Mouse (Mus musculus) CD4-positive naive resting alpha-beta T cell, adult 76 days (primary cell): ENCODE measurements around the gene Pla2g4d. TPM values are rescaled to one million over a fixed set of nuclear protein-coding genes. Genes with fewer than 3 reads are reported as not detected.

Experiments
- total RNA-seq: library from RNA; stranded (reverse); gene quantifications from one replicate; pipeline ENCODE4 v1.2.4, GENCODE M21; 2023

Gene Pla2g4d
- not detected for total RNA-seq

DNA sequence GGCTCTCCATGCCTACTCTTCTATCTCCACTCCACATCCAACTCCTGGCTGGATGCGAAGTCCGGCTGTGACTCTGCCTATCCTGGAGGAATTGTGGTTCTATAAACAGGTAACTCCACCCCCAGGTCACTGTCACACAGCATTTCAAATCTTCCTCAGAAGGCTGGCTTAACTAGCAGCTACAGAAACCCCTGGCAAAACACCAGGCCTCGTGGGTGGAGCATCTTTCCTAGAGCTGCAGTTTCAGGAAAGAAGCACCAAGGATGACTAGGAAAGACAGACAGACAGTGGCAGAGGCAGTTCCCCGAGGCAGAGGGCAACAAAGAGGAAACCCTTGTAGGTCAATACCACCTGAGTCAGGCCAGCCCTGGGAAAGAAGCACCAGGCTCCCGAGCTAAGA, at the start of gene Pla2g4d:
Gene Pla2g4d, minus strand, starts transcription at position 203 of the 400 bp plus-strand sequence.

DNA sequence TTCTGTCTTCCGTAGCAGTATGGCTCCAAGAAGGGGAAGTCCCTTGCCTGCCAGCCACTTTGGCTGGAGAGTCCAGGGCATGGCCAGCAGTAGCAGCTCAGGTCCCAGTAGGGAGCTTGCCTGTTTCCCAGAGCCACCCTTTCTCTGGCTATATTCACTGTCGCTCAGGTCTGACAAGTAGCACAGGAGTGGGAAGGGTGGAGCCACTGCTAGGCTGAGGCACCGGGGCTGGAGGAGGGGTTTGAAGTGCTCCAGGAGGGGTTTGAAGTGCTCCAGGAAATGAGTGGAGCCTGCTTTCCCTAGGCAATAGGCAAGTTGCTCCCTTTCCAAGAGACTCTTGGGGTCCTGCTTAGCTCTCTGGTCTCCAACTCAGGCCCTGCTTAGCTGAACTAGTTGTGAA, 25.0 kb upstream of the Pla2g4d start, which contains the start of gene Pla2g4f:
Gene Pla2g4f, minus strand, starts transcription at position 190 of the 400 bp plus-strand sequence.

DNA sequence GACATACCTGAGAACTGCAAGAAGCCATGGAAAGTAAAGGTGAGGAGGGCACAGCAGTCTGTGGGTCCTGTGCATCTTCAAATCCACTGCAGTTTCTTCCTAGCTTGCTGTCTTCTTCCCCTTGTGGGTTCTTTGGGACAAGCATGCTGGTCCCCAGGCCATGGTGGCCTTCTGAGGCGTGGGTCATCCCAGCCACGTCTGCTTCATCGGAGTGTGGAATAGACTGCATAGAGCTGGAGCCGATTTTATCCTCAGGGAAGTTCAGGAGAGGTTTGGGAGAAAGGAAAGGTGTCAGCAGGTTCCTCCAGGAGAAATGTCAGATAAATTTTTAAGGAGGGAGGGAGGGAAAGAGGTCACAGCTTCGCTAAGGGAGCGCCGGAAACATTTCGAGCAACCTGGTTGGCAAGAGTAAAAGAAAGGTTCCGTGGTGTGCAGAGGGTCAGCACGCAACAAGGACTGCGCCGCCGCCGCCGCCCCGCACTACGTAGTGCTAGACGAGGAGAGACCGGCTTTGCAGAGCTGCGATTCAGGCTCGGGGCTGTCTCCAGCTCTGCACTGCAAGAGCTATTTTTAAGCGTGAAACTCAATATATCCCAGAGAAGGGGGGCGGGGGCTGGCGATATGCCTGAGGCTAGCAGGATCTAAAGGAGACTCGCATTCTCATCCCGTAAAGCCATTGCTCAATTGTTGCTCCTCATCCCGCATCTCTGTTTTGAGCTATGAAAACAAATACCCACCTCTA, 44.1 kb downstream of the Pla2g4d start, which contains the start of gene Pla2g4e:
Gene Pla2g4e, minus strand, starts transcription at position 657 of the 742 bp plus-strand sequence.

Other genes with a start within 250 kb of the Pla2g4d start
- 19.3 TPM for gene Ehd4, start 134.6 kb downstream of the Pla2g4d start, total RNA-seq
- gene Pla2g4e, start 43.9 kb downstream of the Pla2g4d start, total RNA-seq, result not detected
- 0.41 TPM for gene Pla2g4f, start 25.0 kb upstream of the Pla2g4d start, total RNA-seq
- gene Vps39, start 63.9 kb upstream of the Pla2g4d start, total RNA-seq, result 55.3 TPM
- 18.8 TPM for gene Ganc, start 114.7 kb upstream of the Pla2g4d start, total RNA-seq
- 64.9 TPM for gene Tmem87a, start 114.9 kb upstream of the Pla2g4d start, total RNA-seq
- gene Capn3, start 166.8 kb upstream of the Pla2g4d start, total RNA-seq, result 0.73 TPM